ENCODE assay signal across 13 mouse cellular contexts in genomic region chr15:64025472-64025871, GRCm38 (mm10). TPM values are rescaled to one million over a fixed set of nuclear protein-coding genes. Genes with fewer than 3 reads are reported as not detected.
A peak's percentile ranks its signal among the peaks of the same experiment; 100 is the strongest.
DNase-seq lines count a peak whose midpoint lies in the region; ATAC-seq and TF ChIP-seq lines count a peak whose summit lies in the region.
"Had no signal": no experiment of that assay in that cellular context is flagged by ENCODE, and none has a peak within 500 bp of the region (broad histone marks: within the 10 kb centered on the region; RNA-seq: fewer than 3 reads in every experiment).

No protein-coding gene starts in this region.

- intact Hi-C loops in heart, postnatal 25 days (cut with DNase I), result no loop called here

- TF ChIP-seq CTCF in CH12.LX (conservative IDR thresholded peaks at IDR 0.05 in 1 of 2, IDR thresholded peaks at IDR 0.05 in 1 of 2; ENCODE audit: low read depth in 2 of 2, low read length in 2 of 2), result no peak

- peaks cover 43% of the 10 kb centered on the region for H3K4me1 ChIP-seq in heart, embryonic 13.5 days
- H3K4me1 ChIP-seq in CH12.LX (ENCODE audit: control insufficient read depth in 1 of 2, insufficient read depth in 2 of 2), result peaks cover 19 to 97% of the 10 kb centered on the region in 2 experiments
- H3K4me1 ChIP-seq in ES-E14 (ENCODE audit: control insufficient read depth in 2 of 2, insufficient read depth in 2 of 2, low read length in 2 of 2, poor library complexity in 1 of 2), result peaks cover 22 to 28% of the 10 kb centered on the region in 2 experiments
- H3K4me1 ChIP-seq in forebrain, embryonic 11.5 days (replicated peaks; ENCODE audit: control insufficient read depth, insufficient read depth, low read length), result peaks cover 8% of the 10 kb centered on the region

- H3K4me3 ChIP-seq in heart, embryonic 13.5 days, result no peak overlapping the region
- H3K4me3 ChIP-seq in CH12.LX (replicated peaks in 1 of 3; ENCODE audit: low read depth in 2 of 3, low read length in 2 of 3, poor library complexity in 1 of 3) (no peak overlapping the region), ES-E14 (ENCODE audit: insufficient read depth in 1 of 2, low read depth in 1 of 2, low read length in 2 of 2, poor library complexity in 1 of 2, severe bottlenecking in 1 of 2) (no peak overlapping the region)
- no peak overlapping the region for H3K4me3 ChIP-seq in forebrain, embryonic 11.5 days (ENCODE audit: low read depth, low read length)
- H3K4me3 ChIP-seq: limb, embryonic 13.5 days had no signal

- no peak for TF ChIP-seq EP300 in CH12.LX (IDR thresholded peaks at IDR 0.05; ENCODE audit: low read length)

- in situ Hi-C loops in CH12.LX (cut with MboI; ENCODE audit: low pct_ligation_motif_present, low pct_unique_long_range_greater_than_20kb, low sequenced_read_pairs) (no loop called here), ES-E14 (cut with MboI; ENCODE audit: low sequenced_read_pairs in 2 of 2, unreplicated experiment in 2 of 2) (no loop called here)

- no peak for DNase-seq in heart, postnatal 25 days (ENCODE audit: low spot score)
- peak; percentile 45 for DNase-seq in kidney, postnatal 14 days
- DNase-seq in kidney, adult 8-10 months, result no peak
- DNase-seq in CH12.LX (ENCODE audit: extremely low read depth) (no peak), ES-E14 (ENCODE audit: low read depth, low spot score) (no peak)
- DNase-seq in spleen, adult 12 weeks (ENCODE audit: low spot score), result no peak
- DNase-seq in forebrain, embryonic 11.5 days (ENCODE audit: low spot score), result no peak
- DNase-seq: adrenal gland, postnatal 14 days; cerebellum, postnatal 10 days; gastrocnemius, postnatal 14 days had no signal

- peaks cover 6% of the 10 kb centered on the region; the same call in 1 of the 2 replicates for H3K36me3 ChIP-seq in heart, embryonic 13.5 days
- H3K36me3 ChIP-seq in CH12.LX (replicated peaks in 1 of 2; ENCODE audit: control insufficient read depth in 1 of 2, insufficient read depth in 1 of 2, low read length in 1 of 2) (peaks cover 0 to 58% of the 10 kb centered on the region in 2 experiments), ES-E14 (ENCODE audit: control insufficient read depth, insufficient read depth, low read length, poor library complexity, severe bottlenecking) (peaks cover 4% of the 10 kb centered on the region; the same call in 1 of the 2 replicates)
- no peaks in the 10 kb centered on the region for H3K36me3 ChIP-seq in forebrain, embryonic 11.5 days (ENCODE audit: control insufficient read depth, insufficient read depth, low read length)
- H3K36me3 ChIP-seq: limb, embryonic 13.5 days had no signal

- dilution Hi-C loops in CH12.LX (cut with MboI; ENCODE audit: extremely low pct_ligation_motif_present, extremely low pct_unique_long_range_greater_than_20kb, low sequenced_read_pairs), result no loop called here

- no peak for TF ChIP-seq RAD21 in CH12.LX (IDR thresholded peaks at IDR 0.05; ENCODE audit: low read depth, low read length)

- ATAC-seq in heart, embryonic 13.5 days (ENCODE audit: extremely low read depth, insufficient number of reproducible peaks, low FRiP score, low TSS enrichment), result no peak
- ATAC-seq in forebrain, embryonic 11.5 days (replicated peaks; ENCODE audit: low FRiP score), result no peak
- ATAC-seq: CD4-positive, CD25-positive, alpha-beta regulatory T cell, adult 4 months had no signal

- TF ChIP-seq POLR2A in CH12.LX (IDR thresholded peaks at IDR 0.05; ENCODE audit: low read depth, low read length), result no peak

- peaks cover 53% of the 10 kb centered on the region for H3K79me2 ChIP-seq in CH12.LX (replicated peaks; ENCODE audit: control insufficient read depth, extremely low read depth, insufficient read depth, poor library complexity, severe bottlenecking)

- H3K27ac ChIP-seq in heart, embryonic 13.5 days (replicated peaks), result peak overlapping the region; percentile 58
- H3K27ac ChIP-seq in CH12.LX (ENCODE audit: insufficient read depth, low read depth) (0 out of 2 replicates have a peak overlapping the region, but pooled peaks have one; percentile 21), ES-E14 (ENCODE audit: insufficient read depth, low read depth, low read length, poor library complexity, severe bottlenecking) (0 out of 2 replicates have a peak overlapping the region, but pooled peaks have one; percentile 25)
- H3K27ac ChIP-seq in forebrain, embryonic 11.5 days (ENCODE audit: low read depth, low read length), result no peak overlapping the region
- H3K27ac ChIP-seq: limb, embryonic 13.5 days had no signal

- WGBS in heart, embryonic 13.5 days, result 33% methylated on average over 6 of the region's 6 CpGs
- WGBS in forebrain, embryonic 11.5 days, result 92% methylated on average over 6 of the region's 6 CpGs

- H3K9me3 ChIP-seq in heart, embryonic 13.5 days, result no peaks in the 10 kb centered on the region
- no peaks in the 10 kb centered on the region for H3K9me3 ChIP-seq in CH12.LX (replicated peaks; ENCODE audit: low read length)
- no peaks in the 10 kb centered on the region for H3K9me3 ChIP-seq in ES-E14 (ENCODE audit: control insufficient read depth, insufficient read depth, low read depth, low read length)
- H3K9me3 ChIP-seq in forebrain, embryonic 11.5 days (ENCODE audit: control insufficient read depth, low read length), result no peaks in the 10 kb centered on the region
- H3K9me3 ChIP-seq: limb, embryonic 13.5 days had no signal

- no peaks in the 10 kb centered on the region for H3K27me3 ChIP-seq in heart, embryonic 13.5 days (replicated peaks)
- H3K27me3 ChIP-seq in CH12.LX (replicated peaks), result no peaks in the 10 kb centered on the region
- H3K27me3 ChIP-seq in forebrain, embryonic 11.5 days (ENCODE audit: control insufficient read depth, insufficient read depth, low read length), result no peaks in the 10 kb centered on the region
- H3K27me3 ChIP-seq: limb, embryonic 13.5 days had no signal

- no peak overlapping the region for H3K4me2 ChIP-seq in heart, embryonic 13.5 days
- no peak overlapping the region for H3K4me2 ChIP-seq in CH12.LX (ENCODE audit: insufficient read depth, low read depth, poor library complexity, severe bottlenecking)
- no peak overlapping the region for H3K4me2 ChIP-seq in forebrain, embryonic 11.5 days (ENCODE audit: low read depth, low read length, severe bottlenecking)
- H3K4me2 ChIP-seq: limb, embryonic 13.5 days had no signal

- no peak overlapping the region; the same call in 1 of the 2 replicates for H3K9ac ChIP-seq in heart, embryonic 13.5 days
- H3K9ac ChIP-seq in CH12.LX (ENCODE audit: insufficient read depth, low read depth) (no peak overlapping the region), ES-E14 (ENCODE audit: insufficient read depth, low read depth, low read length, poor library complexity, severe bottlenecking) (no peak overlapping the region)
- no peak overlapping the region for H3K9ac ChIP-seq in forebrain, embryonic 11.5 days (ENCODE audit: low read length)
- H3K9ac ChIP-seq: limb, embryonic 13.5 days had no signal

TF ChIP-seq in CH12.LX, 34 proteins besides CTCF, POLR2A, EP300 and RAD21:
- TF ChIP-seq IRF4 (IDR thresholded peaks at IDR 0.05; ENCODE audit: low read depth, low read length), result no peak
- no peak for TF ChIP-seq PAX5 (IDR thresholded peaks at IDR 0.05; ENCODE audit: low read length)
- TF ChIP-seq ETS1 (conservative IDR thresholded peaks at IDR 0.05; ENCODE audit: low read depth, low read length), result no peak

TF ChIP-seq in ES-E14, 5 proteins besides CTCF, POLR2A, EP300 and RAD21:
- TF ChIP-seq HCFC1 (IDR thresholded peaks at IDR 0.05; ENCODE audit: borderline replicate concordance, insufficient read depth, low read length), result no peak
- no peak for TF ChIP-seq ZNF384 (IDR thresholded peaks at IDR 0.05; ENCODE audit: low read depth, low read length)
- TF ChIP-seq MAFK (IDR thresholded peaks at IDR 0.05; ENCODE audit: insufficient read depth, low read depth, low read length), result no peak
TF ChIP-seq in ES-E14: peak in this region for 0.

RNA-seq across cellular contexts. Expression of gene Fam49b, which starts 34.8 kb away (rescaled TPM):
- 46.2 and 48.7 TPM in 2 replicates for polyA plus RNA-seq in heart, embryonic 13.5 days (2015; fragmentation: Nextera tagmentation; extraction: Ambion mirVana)
- total RNA-seq in heart, postnatal 25 days (2021), result 10 to 100 TPM; 22.7 to 25.2 TPM
- 85.0 and 113 TPM in 2 replicates for total RNA-seq in CH12.LX (2012; rRNA removed)
- total RNA-seq in CH12.LX (2014; rRNA removed), result 546 and 568 TPM in 2 replicates
- polyA plus RNA-seq in CH12.LX (2012; ENCODE audit: insufficient read length, low read depth), result 266 and 329 TPM in 2 replicates
- total RNA-seq in ES-E14 (2012; rRNA removed), result 44.3 and 57.3 TPM in 2 replicates
- 110 TPM in 2 replicates for polyA plus RNA-seq in forebrain, embryonic 11.5 days (2014; fragmentation: Nextera tagmentation; extraction: Ambion mirVana)
